Mouse (Mus musculus) left cerebral cortex, postnatal 25 days (tissue): ENCODE results near the gene Phtf1. TPM values are rescaled to one million over a fixed set of nuclear protein-coding genes. Genes with fewer than 3 reads are reported as not detected.

Experiments used
- DNase-seq, 2 experiments: peaks; one replicate each; pipeline ENCODE4 v3.0.0; 2022; ENCODE audit warnings: low spot score in 2 of 2, mixed read lengths in 1 of 2
- intact Hi-C: fragments of 180-260 bp; cut with DNase I; formaldehyde crosslinking; loops from one replicate; pipeline ENCODE4 v1.15.1; 2025
- total RNA-seq, 2 experiments: library from RNA; stranded (reverse); gene quantifications; 2 replicates each; pipeline ENCODE4 v1.2.3; 2021

Gene Phtf1
- total RNA-seq, 2 experiments from 2014 or later, result 46.7 to 50.6 TPM

DNA sequence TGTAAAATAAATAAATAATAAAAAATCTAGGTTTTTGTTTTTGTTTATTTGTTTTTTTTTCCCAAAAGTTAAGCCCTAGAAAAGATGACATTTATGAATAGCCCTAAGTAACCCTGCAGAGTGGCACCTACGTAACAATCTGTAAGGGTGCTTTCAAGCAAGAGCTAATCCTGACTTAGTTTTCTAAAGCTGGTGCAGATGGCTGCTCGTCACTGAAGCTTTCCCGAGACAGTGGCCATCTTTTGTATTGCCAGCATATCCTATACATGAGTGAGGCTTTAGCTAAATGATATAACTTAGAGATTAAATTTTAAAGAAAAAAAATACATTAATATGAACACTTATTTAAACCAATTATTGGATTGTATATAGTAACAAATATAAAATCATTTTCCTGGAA is 50.0 kb downstream of the Phtf1 start:
- intact Hi-C loops, result loop anchor here (5.0 kb wide), 1 partner anchor 424 kb away; no protein-coding TSS in a partner anchor
- no peak for DNase-seq

DNA sequence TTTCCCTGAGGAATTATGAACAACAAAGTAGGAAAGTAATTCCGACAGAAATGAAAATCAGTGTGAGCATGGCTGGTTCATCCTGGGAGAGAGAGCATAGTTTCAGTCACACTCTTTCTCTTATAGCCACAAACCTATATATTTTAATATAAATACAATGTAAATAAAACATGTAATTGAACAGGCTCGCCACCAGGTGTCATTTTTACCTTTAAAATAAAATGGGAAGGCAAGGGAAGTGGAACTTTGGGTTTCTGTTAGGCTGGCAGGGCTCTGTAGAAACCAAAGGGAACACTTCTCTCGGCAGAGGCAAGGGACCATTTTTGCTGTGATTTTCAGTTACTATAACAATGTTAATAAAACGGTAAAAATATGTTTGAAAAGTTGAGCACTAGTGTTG is 51.5 kb downstream of the Phtf1 start:
- peak in 1 of 2 experiments; percentile 26 for DNase-seq
- intact Hi-C loops, result loop anchor here (5.0 kb wide), 1 partner anchor 423 kb away; no protein-coding TSS in a partner anchor

DNA sequence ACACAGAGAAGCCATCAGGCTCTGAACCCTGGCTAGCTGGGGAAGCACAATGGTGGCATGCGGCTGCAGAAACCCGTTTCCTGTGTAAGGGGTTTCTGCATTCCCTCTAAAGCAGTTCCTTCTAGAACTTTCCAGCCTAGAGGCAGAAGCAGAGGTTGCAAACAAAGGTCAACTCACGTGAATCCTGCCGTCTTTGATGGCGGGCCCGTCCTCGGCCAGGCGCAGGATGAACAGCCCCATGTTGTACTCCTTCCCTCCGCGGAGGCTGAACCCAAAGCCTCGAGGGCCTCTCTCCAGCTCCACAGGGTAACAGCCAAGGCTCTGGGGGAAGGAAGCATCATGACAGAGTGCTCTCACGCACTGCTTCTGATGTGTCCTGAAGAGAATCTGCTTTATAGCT is 52.2 kb downstream of the Phtf1 start:
- intact Hi-C loops, result loop anchor here (10.0 kb wide), 1 partner anchor 665 kb away; no protein-coding TSS in a partner anchor
- no peak for DNase-seq

DNA sequence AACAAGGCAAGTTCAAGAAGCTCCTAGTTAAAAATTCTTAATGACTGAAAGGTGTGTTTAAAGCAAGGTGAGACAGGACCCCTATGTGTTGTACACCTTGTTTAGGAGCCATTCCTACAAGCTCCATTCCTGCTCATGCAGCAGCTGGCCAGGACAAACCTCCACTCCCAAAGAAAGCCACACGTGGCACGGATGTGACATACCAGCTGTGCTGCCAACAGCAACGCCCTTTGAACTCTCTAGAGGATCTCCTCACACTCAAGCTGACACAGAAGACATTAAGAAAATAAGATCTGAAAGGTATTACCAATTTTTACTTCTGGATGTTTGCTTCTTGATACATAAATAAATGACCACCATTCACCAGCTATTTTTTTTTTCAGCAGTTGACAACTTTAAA is 59.0 kb downstream of the Phtf1 start:
- intact Hi-C loops, result loop anchor here (10.0 kb wide), 1 partner anchor 658 kb away; no protein-coding TSS in a partner anchor
- no peak for DNase-seq

DNA sequence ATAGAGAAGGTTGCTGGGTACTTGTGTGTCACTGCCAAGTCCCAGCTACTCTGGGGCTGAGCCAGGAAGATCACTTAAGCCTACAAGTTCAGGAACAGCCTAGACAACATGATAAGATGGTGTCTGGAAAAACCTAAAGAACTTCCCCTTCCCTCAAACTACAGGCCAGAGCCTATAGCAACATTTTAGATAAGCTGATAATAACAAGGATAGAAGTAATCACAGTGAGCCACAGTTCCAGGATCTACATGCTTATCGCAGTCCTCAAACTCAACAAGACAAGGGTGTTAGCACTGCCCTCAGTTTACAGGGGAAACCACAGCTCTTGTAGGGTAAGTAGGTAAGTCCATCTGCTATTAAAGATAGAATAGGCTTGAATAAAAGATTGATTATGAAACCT is 64.2 kb downstream of the Phtf1 start:
- no peak for DNase-seq
- intact Hi-C loops, result no loop called here

DNA sequence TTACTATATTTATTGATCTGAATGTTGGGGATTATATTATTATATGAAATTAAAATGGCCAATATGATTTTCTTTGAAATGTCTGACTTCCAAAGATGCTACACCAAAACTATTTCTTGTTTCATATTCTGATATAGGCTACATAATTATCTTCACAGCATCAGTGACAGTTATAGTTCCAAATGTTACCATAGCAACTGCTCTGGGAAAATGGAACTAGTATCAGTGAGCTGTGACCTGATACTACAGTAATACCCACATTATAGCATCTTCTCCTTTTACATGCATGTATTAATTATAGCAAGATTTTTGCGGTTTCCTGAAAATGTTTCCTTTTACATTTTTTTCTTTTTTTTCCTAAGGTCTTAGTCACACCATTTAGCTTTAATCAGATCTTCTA is 64.8 kb downstream of the Phtf1 start:
- intact Hi-C loops, result no loop called here
- no peak for DNase-seq

DNA sequence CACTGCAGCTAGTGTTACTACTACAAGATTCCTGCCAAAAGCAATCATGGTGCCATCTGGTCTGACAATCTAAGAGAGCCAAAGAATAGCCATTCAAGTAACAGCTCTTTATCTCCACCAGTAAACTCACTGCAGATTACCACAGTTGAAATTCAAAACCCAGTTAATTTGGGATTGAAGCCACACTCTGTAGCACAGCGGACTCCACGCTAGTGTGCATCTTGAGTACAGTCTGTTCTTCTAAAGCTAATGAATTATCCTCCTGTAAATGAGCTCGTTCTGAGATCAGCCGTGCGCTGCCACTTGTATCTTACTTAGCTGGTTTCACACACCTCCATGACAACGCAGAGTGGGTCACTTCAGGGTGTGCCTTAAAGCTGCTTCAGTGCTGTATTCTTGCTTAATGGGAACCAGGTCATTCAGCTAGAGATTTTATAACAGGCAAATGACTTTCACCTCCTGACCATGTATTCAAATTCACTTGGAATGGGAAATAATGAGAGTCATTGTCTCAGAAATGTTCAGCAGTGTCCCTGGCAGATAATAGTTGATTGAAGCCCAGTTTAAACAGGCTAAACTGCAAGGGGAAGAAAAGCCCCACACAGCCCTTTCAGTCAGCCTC is 91.2 kb downstream of the Phtf1 start:
- intact Hi-C loops, result no loop called here

DNA sequence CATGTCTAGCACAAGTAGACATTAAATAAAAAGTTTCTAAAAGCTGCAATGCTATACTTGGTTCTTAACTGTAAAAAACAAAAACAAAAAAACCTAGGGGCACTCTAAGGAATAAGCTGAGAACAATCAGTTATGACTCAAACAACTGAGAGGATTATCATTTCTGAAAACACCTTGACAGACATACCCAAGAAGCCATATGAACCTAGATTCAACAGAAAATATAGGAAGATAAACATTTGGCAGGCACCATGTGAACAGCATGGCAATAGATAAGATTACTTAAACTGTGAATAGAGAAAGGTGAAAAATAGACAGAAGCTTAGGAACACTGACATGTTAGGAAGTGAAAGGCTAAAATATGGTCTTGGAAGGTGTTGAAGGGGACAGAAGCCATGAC is 101.5 kb downstream of the Phtf1 start:
- intact Hi-C loops, result no loop called here
- no peak for DNase-seq

More for the DNA sequence above, 91.2 kb downstream of the Phtf1 start:
- peak; percentile 47 to 91 for DNase-seq

Other genes starting within 250 kb of the Phtf1 start
- 10 to 100 TPM; 14.4 to 15.2 TPM for gene Olfml3, start 230.1 kb upstream of the Phtf1 start, total RNA-seq
- not detected for gene Gm10964, start 228.7 kb upstream of the Phtf1 start, total RNA-seq
- gene Hipk1, start 176.5 kb upstream of the Phtf1 start, total RNA-seq, result 100 to 1,000 TPM; 110 to 113 TPM
- gene Dclre1b, start 158.7 kb upstream of the Phtf1 start, total RNA-seq, result 1 to 10 TPM; 5.9 to 7.7 TPM
- gene Ap4b1, start 158.6 kb upstream of the Phtf1 start, total RNA-seq, result 10 to 100 TPM; 14.1 to 16.1 TPM
- gene Gm43064, start 158.5 kb upstream of the Phtf1 start, total RNA-seq, result under 1 TPM; 0.16 to 0.32 TPM
- under 1 TPM; 0.78 TPM for gene Bcl2l15, start 135.5 kb upstream of the Phtf1 start, total RNA-seq
- 1 to 10 TPM; 1.2 to 1.7 TPM for gene Ptpn22, start 108.3 kb upstream of the Phtf1 start, total RNA-seq
- 10 to 100 TPM; 21.9 to 22.9 TPM for gene Rsbn1, start 54.0 kb upstream of the Phtf1 start, total RNA-seq